Mouse (Mus musculus) liver, embryonic 15.5 days (tissue): ENCODE results near the gene Nhlrc1. TPM values are rescaled to one million over a fixed set of nuclear protein-coding genes. Genes with fewer than 3 reads are reported as not detected.
A peak's percentile ranks its signal among the peaks of the same experiment; 100 is the strongest.

ENCODE experiments used
- ATAC-seq: fragments of 200-750 bp; cut with Nextera tagmentation; 2 replicates; pipeline ENCODE4 v1.8.0; 2017; ENCODE audit warnings: moderate number of reproducible peaks, mild to moderate bottlenecking, moderate library complexity; ENCODE audit not compliant: insufficient read depth
- H3K27ac ChIP-seq: fragments of 300-500 bp; sonication (generic); replicated peaks from 2 replicates; pipeline ENCODE4 v1.5.1; 2015; ENCODE audit warnings: mild to moderate bottlenecking, inconsistent platforms
- H3K27me3 ChIP-seq: fragments of 300-500 bp; sonication (generic); 2 replicates; pipeline ENCODE4 v1.6.1; 2015; ENCODE audit warnings: mild to moderate bottlenecking, inconsistent platforms
- H3K36me3 ChIP-seq: fragments of 300-500 bp; sonication (generic); replicated peaks from 2 replicates; pipeline ENCODE4 v1.6.1; 2015; ENCODE audit warnings: moderate library complexity, mild to moderate bottlenecking, inconsistent platforms
- H3K4me1 ChIP-seq: fragments of 300-500 bp; sonication (generic); replicated peaks from 2 replicates; pipeline ENCODE4 v1.6.1; 2015; ENCODE audit warnings: inconsistent platforms
- H3K4me2 ChIP-seq: fragments of 300-500 bp; sonication (generic); 2 replicates; pipeline ENCODE4 v1.6.1; 2015; ENCODE audit warnings: moderate library complexity, mild to moderate bottlenecking, inconsistent platforms
- H3K4me3 ChIP-seq: fragments of 300-500 bp; sonication (generic); replicated peaks from 2 replicates; pipeline ENCODE4 v1.5.1; 2015; ENCODE audit warnings: mild to moderate bottlenecking, inconsistent platforms
- H3K9ac ChIP-seq: fragments of 300-500 bp; sonication (generic); 2 replicates; pipeline ENCODE4 v1.6.1; 2015; ENCODE audit warnings: moderate library complexity, mild to moderate bottlenecking, inconsistent platforms
- H3K9me3 ChIP-seq: fragments of 300-500 bp; sonication (generic); replicated peaks from 2 replicates; pipeline ENCODE4 v1.6.1; 2016; ENCODE audit warnings: inconsistent platforms
- whole genome bisulfite sequencing: fragments of 180-500 bp; shearing (Covaris S2); methylation state at CpG from one replicate; pipeline ENCODE4 v1.1.7; 2015; ENCODE audit warnings: mixed read lengths; ENCODE audit not compliant: insufficient replicate concordance; 5-methylcytosine and 5-hydroxymethylcytosine counted together
- polyA plus RNA-seq: library from polyadenylated mRNA; unstranded; fragments of >200 nt; fragmentation: Nextera tagmentation; extraction: Ambion mirVana; gene quantifications from 2 replicates; pipeline ENCODE4 v1.2.1, GENCODE M21; 2015

Gene Nhlrc1
- polyA plus RNA-seq, 1 experiment from 2014 or later = 0.40 TPM

- no peaks in the 10 kb centered on the region for H3K9me3 ChIP-seq
- H3K4me3 ChIP-seq = no peak overlapping the region
- WGBS = 18% methylated on average over 4 of the region's 4 CpGs
- H3K4me1 ChIP-seq = peaks cover 6% of the 10 kb centered on the region; the same call in 1 of the 2 replicates
- H3K36me3 ChIP-seq = no peaks in the 10 kb centered on the region
- no peak overlapping the region for H3K4me2 ChIP-seq
- no peaks in the 10 kb centered on the region for H3K27me3 ChIP-seq
- H3K9ac ChIP-seq = no peak overlapping the region
- no peak for ATAC-seq
- no peak overlapping the region for H3K27ac ChIP-seq
Observed at GRCm38 (mm10) chr13:46975930-46976329, 38.7 kb downstream of the Nhlrc1 start.

GRCm38 (mm10) chr13:46975031-46975551 is 39.6 kb downstream of the Nhlrc1 start:
- Histone ChIP-seq H3K36me3 (no peaks in the 10 kb centered on the region), H3K9me3 (no peaks in the 10 kb centered on the region), H3K27me3 (no peaks in the 10 kb centered on the region), H3K4me1 (peaks cover 5% of the 10 kb centered on the region; the same call in 1 of the 2 replicates), H3K4me3 (no peak overlapping the region), H3K27ac (no peak overlapping the region), H3K4me2 (peak overlapping the region; percentile 42), H3K9ac (no peak overlapping the region)
- no peak for ATAC-seq
- WGBS = 37% methylated on average over 14 of the region's 14 CpGs

- Histone ChIP-seq H3K9ac (no peak overlapping the region), H3K4me1 (no peaks in the 10 kb centered on the region), H3K27ac (no peak overlapping the region), H3K4me2 (no peak overlapping the region), H3K27me3 (no peaks in the 10 kb centered on the region), H3K9me3 (no peaks in the 10 kb centered on the region), H3K36me3 (no peaks in the 10 kb centered on the region), H3K4me3 (no peak overlapping the region)
- no peak for ATAC-seq
- WGBS = 38% methylated on average over 10 of the region's 10 CpGs
Observed at GRCm38 (mm10) chr13:46970286-46970945, 44.2 kb downstream of the Nhlrc1 start.

GRCm38 (mm10) chr13:46968626-46969025 is 46.0 kb downstream of the Nhlrc1 start:
- H3K4me1 ChIP-seq = no peaks in the 10 kb centered on the region
- no peak for ATAC-seq
- H3K27me3 ChIP-seq = no peaks in the 10 kb centered on the region
- no peak overlapping the region for H3K27ac ChIP-seq
- no peak overlapping the region for H3K4me2 ChIP-seq
- 77% methylated on average over 2 of the region's 2 CpGs for WGBS
- no peak overlapping the region for H3K9ac ChIP-seq
- H3K36me3 ChIP-seq = no peaks in the 10 kb centered on the region
- H3K9me3 ChIP-seq = no peaks in the 10 kb centered on the region
- no peak overlapping the region for H3K4me3 ChIP-seq

GRCm38 (mm10) chr13:46967308-46967707 is 47.3 kb downstream of the Nhlrc1 start:
- Histone ChIP-seq H3K4me3 (no peak overlapping the region), H3K27me3 (no peaks in the 10 kb centered on the region), H3K36me3 (no peaks in the 10 kb centered on the region), H3K27ac (no peak overlapping the region), H3K4me2 (no peak overlapping the region), H3K9me3 (no peaks in the 10 kb centered on the region), H3K4me1 (no peaks in the 10 kb centered on the region), H3K9ac (no peak overlapping the region)
- 59% methylated on average over 4 of the region's 4 CpGs for WGBS
- ATAC-seq = no peak

Other genes starting within 250 kb of the Nhlrc1 start
- gene Kif13a, start 85.0 kb downstream of the Nhlrc1 start, polyA plus RNA-seq = 4.1 and 5.3 TPM in 2 replicates
- 3.1 and 3.5 TPM in 2 replicates for gene Kdm1b, start 28.6 kb upstream of the Nhlrc1 start, polyA plus RNA-seq
- gene Tpmt, start 29.9 kb upstream of the Nhlrc1 start, polyA plus RNA-seq = 11.5 and 13.1 TPM in 2 replicates
- 317 and 361 TPM in 2 replicates for gene Dek, start 91.4 kb upstream of the Nhlrc1 start, polyA plus RNA-seq
- gene Rnf144b, start 107.8 kb upstream of the Nhlrc1 start, polyA plus RNA-seq = 1.8 and 2.1 TPM in 2 replicates